Mouse (Mus musculus): ENCODE results near the gene P2rx4.
A peak's percentile ranks its signal among the peaks of the same experiment; 100 is the strongest.

The P2rx4 gene

GRCm38 (mm10) chr5:122763271-122764031 is 56.1 kb downstream of the P2rx4 start:
- DNase-seq = no peak

GRCm38 (mm10) chr5:122764032-122764464 is 56.7 kb downstream of the P2rx4 start:
- DNase-seq = no peak

- DNase-seq = no peak
Measured at GRCm38 (mm10) chr5:122767283-122767682, 59.9 kb downstream of the P2rx4 start.

GRCm38 (mm10) chr5:122769101-122769568 is 61.8 kb downstream of the P2rx4 start:
- no peak for DNase-seq

- DNase-seq = no peak
Measured at GRCm38 (mm10) chr5:122770304-122770703, 63.0 kb downstream of the P2rx4 start.

- peak; percentile 71 to 79 for DNase-seq
Measured at GRCm38 (mm10) chr5:122770806-122771261, 63.5 kb downstream of the P2rx4 start.

GRCm38 (mm10) chr5:122771428-122771827 is 64.1 kb downstream of the P2rx4 start:
- no peak for DNase-seq

- no peak for DNase-seq
Measured at GRCm38 (mm10) chr5:122773756-122774155, 66.4 kb downstream of the P2rx4 start.

GRCm38 (mm10) chr5:122774743-122775611 is 67.6 kb downstream of the P2rx4 start:
- no peak for DNase-seq

GRCm38 (mm10) chr5:122775646-122776286 is 68.4 kb downstream of the P2rx4 start:
- no peak for DNase-seq

GRCm38 (mm10) chr5:122777322-122777721 is 70.0 kb downstream of the P2rx4 start:
- no peak for DNase-seq

- DNase-seq = peak in 1 of 2 experiments; percentile 35
Measured at GRCm38 (mm10) chr5:122778231-122779226, 71.2 kb downstream of the P2rx4 start.
